Mouse (Mus musculus): ENCODE data around the gene Astn2.

DNA sequence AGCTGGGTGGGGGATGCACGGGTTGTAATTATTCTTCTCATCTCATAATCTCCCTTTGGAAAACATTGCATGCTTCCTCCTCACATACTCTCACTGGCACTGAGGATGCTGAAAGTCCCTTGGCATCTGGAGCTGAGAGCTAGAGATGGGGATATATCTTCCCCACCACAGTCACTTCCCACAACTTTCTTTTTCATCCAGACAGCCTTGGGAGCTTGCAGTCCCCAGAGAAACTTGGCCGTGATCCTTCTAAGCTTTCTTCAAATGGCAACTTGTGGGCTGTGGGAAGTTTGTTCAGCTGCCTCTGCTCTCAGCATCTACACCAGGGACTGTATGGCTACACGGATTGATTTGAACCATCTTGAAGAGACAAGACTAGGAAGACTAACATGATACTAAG lies 428.2 kb downstream of the Astn2 start:
- TF ChIP-seq POLR2AphosphoS2 (IDR thresholded peaks at IDR 0.05; ENCODE audit: insufficient read length, low read depth) (no peak), USF1 (IDR thresholded peaks at IDR 0.05; ENCODE audit: low read depth) (no peak), MAX (IDR thresholded peaks at IDR 0.05; ENCODE audit: low read depth) (no peak), POLR2A (IDR thresholded peaks at IDR 0.05; ENCODE audit: insufficient read length, low read depth) (no peak)

Data from myocyte (in vitro differentiated cells).